Mouse (Mus musculus) forebrain, embryonic 12.5 days (tissue): ENCODE measurements around the gene Dach1. TPM values are rescaled to one million over a fixed set of nuclear protein-coding genes. Genes with fewer than 3 reads are reported as not detected.

Experiments used
- ATAC-seq: fragments of 200-750 bp; cut with Nextera tagmentation; 2 replicates; pipeline ENCODE4 v1.8.0; 2017; ENCODE audit warnings: moderate TSS enrichment; ENCODE audit not compliant: low FRiP score
- H3K27ac ChIP-seq: fragments of 300-500 bp; sonication (generic); 2 replicates; pipeline ENCODE4 v1.5.1; 2016; ENCODE audit warnings: mild to moderate bottlenecking
- H3K27me3 ChIP-seq: fragments of 300-500 bp; sonication (generic); 2 replicates; pipeline ENCODE4 v1.6.1; 2016; ENCODE audit warnings: mild to moderate bottlenecking
- H3K36me3 ChIP-seq: fragments of 300-500 bp; sonication (generic); replicated peaks from 2 replicates; pipeline ENCODE4 v1.6.1; 2016; ENCODE audit warnings: mild to moderate bottlenecking
- H3K4me1 ChIP-seq: fragments of 300-500 bp; sonication (generic); 2 replicates; pipeline ENCODE4 v1.6.1; 2016
- H3K4me2 ChIP-seq: fragments of 300-500 bp; sonication (generic); 2 replicates; pipeline ENCODE4 v1.6.1; 2016; ENCODE audit warnings: mild to moderate bottlenecking, moderate library complexity
- H3K4me3 ChIP-seq: fragments of 300-500 bp; sonication (generic); replicated peaks from 2 replicates; pipeline ENCODE4 v1.5.1; 2016; ENCODE audit warnings: mild to moderate bottlenecking
- H3K9ac ChIP-seq: fragments of 300-500 bp; sonication (generic); 2 replicates; pipeline ENCODE4 v1.6.1; 2016; ENCODE audit warnings: mild to moderate bottlenecking
- H3K9me3 ChIP-seq: fragments of 300-500 bp; sonication (generic); 2 replicates; pipeline ENCODE4 v1.6.1; 2016
- WGBS: fragments of 180-500 bp; shearing (Covaris S2); methylation state at CpG from one replicate; pipeline ENCODE4 v1.1.7; 2016; 5-methylcytosine and 5-hydroxymethylcytosine counted together
- polyA plus RNA-seq: library from polyadenylated mRNA; unstranded; fragments of >200 nt; fragmentation: Nextera tagmentation; extraction: Ambion mirVana; gene quantifications from 2 replicates; pipeline ENCODE4 v1.2.1, GENCODE M21; 2016

The Dach1 gene
- polyA plus RNA-seq, 1 experiment from 2014 or later, result 22.8 TPM

DNA sequence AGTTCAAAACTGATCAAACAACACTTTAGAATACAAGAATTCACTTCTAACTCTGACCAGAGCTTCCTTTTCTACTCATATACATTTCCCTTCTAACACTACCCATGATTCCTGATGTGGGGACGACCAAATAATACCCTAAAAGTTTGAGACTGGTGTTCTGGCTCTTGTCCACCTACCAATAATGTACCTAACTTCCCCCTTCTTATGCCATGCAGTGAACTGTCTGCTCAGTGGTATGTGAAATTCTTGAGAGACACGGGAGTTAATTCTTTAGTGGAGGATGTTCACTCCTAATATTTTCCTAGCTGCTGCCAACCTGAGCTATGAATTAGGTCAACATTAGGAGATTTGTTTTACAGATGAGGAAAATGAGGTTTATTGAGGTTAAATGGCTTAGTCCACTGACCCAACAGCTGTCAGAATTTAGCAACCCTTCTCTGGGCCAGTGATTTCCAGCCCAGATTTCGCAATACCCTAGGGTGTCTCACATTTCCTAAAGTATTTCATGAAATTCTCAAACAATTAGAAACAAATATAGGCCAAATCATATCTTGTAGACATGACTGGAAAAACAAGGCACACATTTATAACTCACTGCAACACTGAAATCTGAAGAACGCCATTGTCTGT, 102.2 kb downstream of the Dach1 start:
- H3K4me1 ChIP-seq, result peaks cover 21% of the 10 kb centered on the region

GRCm38 (mm10) chr14:98064190-98064589, 105.4 kb downstream of the Dach1 start:
- Histone ChIP-seq H3K9me3 (no peaks in the 10 kb centered on the region), H3K27ac (no peak overlapping the region), H3K4me3 (no peak overlapping the region), H3K36me3 (no peaks in the 10 kb centered on the region), H3K27me3 (no peaks in the 10 kb centered on the region), H3K4me1 (peaks cover 6% of the 10 kb centered on the region), H3K4me2 (no peak overlapping the region), H3K9ac (no peak overlapping the region)
- ATAC-seq, result peak; percentile 44; the same call in 1 of the 2 replicates
- WGBS, result 33% methylated on average over 2 of the region's 2 CpGs

More for the DNA sequence above, 102.2 kb downstream of the Dach1 start:
- Histone ChIP-seq H3K9ac (no peak overlapping the region), H3K36me3 (no peaks in the 10 kb centered on the region), H3K27ac (no peak overlapping the region), H3K27me3 (no peaks in the 10 kb centered on the region), H3K9me3 (no peaks in the 10 kb centered on the region), H3K4me3 (no peak overlapping the region), H3K4me2 (no peak overlapping the region)
- ATAC-seq, result no peak
- WGBS, result 83% methylated on average over 4 of the region's 4 CpGs

DNA sequence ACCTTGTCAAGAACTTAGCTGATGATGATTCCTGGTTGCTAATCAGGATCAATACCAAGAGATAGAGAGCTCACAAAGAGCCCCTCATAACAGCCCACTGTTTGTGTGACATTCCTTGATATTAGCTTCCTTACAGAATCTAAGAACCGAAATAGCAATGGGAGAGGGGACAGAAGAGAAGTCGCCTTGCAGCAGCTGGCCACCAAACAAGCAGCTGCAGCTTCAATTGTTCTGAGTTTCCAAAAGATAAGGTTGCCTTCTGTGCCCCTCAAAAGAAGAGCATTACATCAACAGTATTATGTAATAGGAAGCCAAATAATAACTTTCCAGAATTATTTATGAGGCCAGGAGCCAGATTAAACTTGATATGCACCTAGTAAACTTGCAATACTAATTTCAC, 120.2 kb downstream of the Dach1 start:
- no peak overlapping the region for H3K4me3 ChIP-seq
- no peaks in the 10 kb centered on the region for H3K36me3 ChIP-seq
- 0 out of 2 replicates have a peak overlapping the region, but pooled peaks have one; percentile 25 for H3K27ac ChIP-seq
- 0 out of 2 replicates have a peak, but pooled peaks cover 5% of the 10 kb centered on the region for H3K27me3 ChIP-seq
- no peak overlapping the region for H3K9ac ChIP-seq
- no peak overlapping the region for H3K4me2 ChIP-seq
- WGBS, result 8% methylated on average over 2 of the region's 2 CpGs
- peaks cover 16% of the 10 kb centered on the region for H3K4me1 ChIP-seq
- ATAC-seq, result no peak
- no peaks in the 10 kb centered on the region for H3K9me3 ChIP-seq

- H3K9me3 ChIP-seq, result no peaks in the 10 kb centered on the region
- H3K27me3 ChIP-seq, result 0 out of 2 replicates have a peak, but pooled peaks cover 5% of the 10 kb centered on the region
- peaks cover 16% of the 10 kb centered on the region for H3K4me1 ChIP-seq
- H3K27ac ChIP-seq, result no peak overlapping the region
- H3K36me3 ChIP-seq, result no peaks in the 10 kb centered on the region
- WGBS, result 23% methylated on average over 2 of the region's 2 CpGs
- H3K4me3 ChIP-seq, result no peak overlapping the region
- no peak overlapping the region for H3K9ac ChIP-seq
- H3K4me2 ChIP-seq, result no peak overlapping the region
- no peak for ATAC-seq
Measured at GRCm38 (mm10) chr14:98048403-98048802, 121.2 kb downstream of the Dach1 start.

DNA sequence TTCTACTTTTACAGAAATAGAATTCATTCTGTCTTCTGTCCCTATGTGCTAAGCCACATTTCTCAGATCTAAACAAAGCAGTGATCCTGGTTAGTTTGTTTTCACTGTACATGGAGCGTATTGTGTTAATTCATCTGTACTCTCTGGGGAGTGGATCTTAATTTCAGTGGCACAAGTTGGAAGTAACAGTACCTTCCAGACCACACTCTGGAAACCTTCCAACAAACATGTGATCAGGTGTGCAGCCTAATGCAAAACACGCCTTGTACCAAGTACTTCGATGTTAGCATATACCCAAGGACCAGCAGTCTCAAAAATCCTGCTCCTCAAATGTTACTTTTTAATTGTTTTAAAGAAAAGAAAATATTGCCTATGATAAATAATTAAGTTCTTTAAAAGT, 121.9 kb downstream of the Dach1 start:
- Histone ChIP-seq H3K4me2 (no peak overlapping the region), H3K9ac (no peak overlapping the region), H3K9me3 (no peaks in the 10 kb centered on the region), H3K27ac (peak overlapping the region; percentile 31; the same call in 1 of the 2 replicates), H3K27me3 (0 out of 2 replicates have a peak, but pooled peaks cover 5% of the 10 kb centered on the region), H3K36me3 (no peaks in the 10 kb centered on the region), H3K4me1 (peaks cover 16% of the 10 kb centered on the region), H3K4me3 (no peak overlapping the region)
- no peak for ATAC-seq
- WGBS, result 56% methylated on average over 3 of the region's 3 CpGs

DNA sequence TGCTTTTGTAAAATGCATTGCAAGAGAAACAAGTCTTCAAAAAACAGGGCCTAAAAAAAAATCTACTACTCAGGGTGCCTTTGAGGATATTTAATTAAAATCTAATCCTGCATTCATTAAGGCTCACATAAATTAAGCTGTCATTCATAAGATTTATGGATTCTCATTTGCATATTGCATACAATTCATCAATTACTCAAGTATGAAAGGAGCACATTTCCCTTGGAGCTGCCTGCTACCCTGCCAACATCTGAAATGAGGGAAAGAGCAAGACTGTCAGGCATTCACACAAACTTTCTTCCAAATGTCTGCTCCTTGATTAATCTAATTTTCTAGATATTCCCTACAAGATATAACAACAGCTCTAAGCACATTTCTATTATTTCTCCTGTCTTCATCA, 122.6 kb downstream of the Dach1 start:
- Histone ChIP-seq H3K4me1 (peaks cover 16% of the 10 kb centered on the region), H3K27me3 (0 out of 2 replicates have a peak, but pooled peaks cover 5% of the 10 kb centered on the region), H3K9me3 (no peaks in the 10 kb centered on the region), H3K27ac (no peak overlapping the region), H3K4me3 (no peak overlapping the region), H3K4me2 (no peak overlapping the region), H3K36me3 (no peaks in the 10 kb centered on the region), H3K9ac (no peak overlapping the region)
- ATAC-seq, result no peak

GRCm38 (mm10) chr14:98038524-98038923, 131.0 kb downstream of the Dach1 start:
- Histone ChIP-seq H3K27ac (no peak overlapping the region), H3K4me2 (no peak overlapping the region), H3K4me3 (no peak overlapping the region), H3K4me1 (no peaks in the 10 kb centered on the region), H3K9ac (no peak overlapping the region), H3K9me3 (no peaks in the 10 kb centered on the region), H3K36me3 (no peaks in the 10 kb centered on the region), H3K27me3 (no peaks in the 10 kb centered on the region)
- 50% methylated on average over 1 of the region's 1 CpGs for WGBS
- no peak for ATAC-seq

GRCm38 (mm10) chr14:98037175-98037574, 132.4 kb downstream of the Dach1 start:
- Histone ChIP-seq H3K27ac (no peak overlapping the region), H3K36me3 (no peaks in the 10 kb centered on the region), H3K4me3 (no peak overlapping the region), H3K9ac (no peak overlapping the region), H3K4me1 (no peaks in the 10 kb centered on the region), H3K9me3 (no peaks in the 10 kb centered on the region), H3K27me3 (no peaks in the 10 kb centered on the region), H3K4me2 (no peak overlapping the region)
- 39% methylated on average over 3 of the region's 3 CpGs for WGBS
- ATAC-seq, result no peak

- ATAC-seq, result no peak
- H3K9ac ChIP-seq, result no peak overlapping the region
- H3K36me3 ChIP-seq, result no peaks in the 10 kb centered on the region
- no peak overlapping the region for H3K4me2 ChIP-seq
- H3K4me1 ChIP-seq, result no peaks in the 10 kb centered on the region
- no peak overlapping the region for H3K4me3 ChIP-seq
- no peak overlapping the region for H3K27ac ChIP-seq
- H3K9me3 ChIP-seq, result no peaks in the 10 kb centered on the region
- WGBS, result 4% methylated on average over 1 of the region's 1 CpGs
- H3K27me3 ChIP-seq, result no peaks in the 10 kb centered on the region
Measured at GRCm38 (mm10) chr14:98035261-98035660, 134.3 kb downstream of the Dach1 start.

GRCm38 (mm10) chr14:98023540-98023939, 146.0 kb downstream of the Dach1 start:
- no peak overlapping the region for H3K9ac ChIP-seq
- no peak for ATAC-seq
- no peaks in the 10 kb centered on the region for H3K9me3 ChIP-seq
- no peak overlapping the region for H3K4me2 ChIP-seq
- H3K4me1 ChIP-seq, result peaks cover 8% of the 10 kb centered on the region
- H3K27ac ChIP-seq, result no peak overlapping the region
- 80% methylated on average over 4 of the region's 4 CpGs for WGBS
- H3K4me3 ChIP-seq, result no peak overlapping the region
- H3K36me3 ChIP-seq, result no peaks in the 10 kb centered on the region
- no peaks in the 10 kb centered on the region for H3K27me3 ChIP-seq

DNA sequence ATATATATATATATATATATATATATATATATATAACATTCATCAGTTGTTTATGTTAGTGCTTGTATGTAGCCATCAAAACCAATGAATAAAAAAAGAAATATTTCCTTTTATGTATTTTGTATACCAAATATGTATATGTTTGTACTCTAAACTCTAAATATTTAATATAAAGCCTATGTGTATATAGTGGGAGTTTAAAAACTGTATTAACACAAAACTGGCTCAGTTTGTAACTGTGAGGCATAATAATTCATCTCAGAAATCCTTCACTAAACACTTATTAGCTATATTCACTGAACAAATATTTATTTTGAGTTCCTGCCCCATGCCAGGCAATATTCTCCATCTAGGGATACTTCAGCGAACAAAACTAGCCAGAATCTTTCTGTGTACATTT, 155.5 kb downstream of the Dach1 start:
- H3K27ac ChIP-seq, result no peak overlapping the region
- H3K4me3 ChIP-seq, result no peak overlapping the region
- H3K27me3 ChIP-seq, result no peaks in the 10 kb centered on the region
- H3K4me1 ChIP-seq, result no peaks in the 10 kb centered on the region
- no peak overlapping the region for H3K9ac ChIP-seq
- 97% methylated on average over 1 of the region's 1 CpGs for WGBS
- H3K36me3 ChIP-seq, result peaks cover 4% of the 10 kb centered on the region
- H3K9me3 ChIP-seq, result no peaks in the 10 kb centered on the region
- ATAC-seq, result no peak
- no peak overlapping the region for H3K4me2 ChIP-seq

- 79% methylated on average over 6 of the region's 6 CpGs for WGBS
- Histone ChIP-seq H3K27ac (no peak overlapping the region), H3K4me1 (no peaks in the 10 kb centered on the region), H3K4me2 (no peak overlapping the region), H3K36me3 (no peaks in the 10 kb centered on the region; the same call in 1 of the 2 replicates), H3K9me3 (no peaks in the 10 kb centered on the region), H3K27me3 (no peaks in the 10 kb centered on the region), H3K4me3 (no peak overlapping the region), H3K9ac (no peak overlapping the region)
- ATAC-seq, result no peak
Measured at GRCm38 (mm10) chr14:98008501-98008900, 161.1 kb downstream of the Dach1 start.

- H3K9ac ChIP-seq, result no peak overlapping the region
- H3K4me2 ChIP-seq, result no peak overlapping the region
- H3K9me3 ChIP-seq, result no peaks in the 10 kb centered on the region
- ATAC-seq, result no peak
- no peak overlapping the region for H3K4me3 ChIP-seq
- WGBS, result 61% methylated on average over 1 of the region's 1 CpGs
- no peaks in the 10 kb centered on the region for H3K36me3 ChIP-seq
- no peak overlapping the region for H3K27ac ChIP-seq
- H3K27me3 ChIP-seq, result no peaks in the 10 kb centered on the region
- no peaks in the 10 kb centered on the region; the same call in 1 of the 2 replicates for H3K4me1 ChIP-seq
Measured at GRCm38 (mm10) chr14:98002021-98002680, 167.4 kb downstream of the Dach1 start.
